Mouse (Mus musculus): Measurements from ENCODE around the gene Abcc6.
"Not testable (repeated sequence)": the region's sequence is repeated elsewhere in the genome, so short reads cannot be mapped to it uniquely, and the experiment has no call there.

Gene Abcc6

DNA sequence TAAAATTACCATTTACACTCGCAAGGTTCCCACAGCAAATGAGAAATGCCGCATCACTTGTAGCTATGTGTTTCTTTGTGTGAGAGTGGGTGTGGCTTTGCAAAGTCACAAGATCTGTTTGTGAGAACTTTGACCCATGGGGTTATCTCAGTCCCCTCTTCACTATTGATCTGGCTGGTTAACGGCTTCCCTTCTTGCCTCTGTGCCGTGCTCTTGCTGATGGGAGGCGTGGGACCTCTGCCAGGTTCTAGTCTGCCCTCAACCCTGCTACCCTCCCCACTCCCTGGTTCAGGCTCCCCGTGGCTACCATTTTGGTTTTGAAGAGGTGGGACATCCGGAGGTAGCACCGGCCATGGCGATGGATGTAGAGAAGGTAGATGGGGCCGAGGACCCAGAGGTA lies 1.4 kb downstream of the Abcc6 start:
- DNase-seq (ENCODE audit: low spot score in 2 of 2): no peak

DNA sequence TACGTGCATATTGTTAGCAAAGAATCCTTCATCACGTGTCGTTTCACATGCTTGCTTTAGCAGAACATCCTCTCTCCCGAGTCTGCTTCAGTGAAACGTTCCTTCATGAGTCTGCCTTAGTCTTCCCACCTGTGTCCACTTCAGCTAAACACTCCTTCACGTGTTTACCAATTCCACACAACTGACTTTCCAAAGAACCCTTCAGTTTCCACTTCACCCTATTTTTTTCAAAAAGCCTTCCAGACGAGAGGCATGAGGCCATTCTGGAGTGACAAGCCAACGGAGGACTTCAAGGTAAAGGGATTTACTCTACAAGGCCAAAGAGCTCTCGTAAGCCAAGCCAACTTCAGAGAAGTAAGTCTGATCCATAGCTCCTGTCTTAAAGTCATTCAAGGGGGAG lies 4.7 kb downstream of the Abcc6 start:
- DNase-seq (ENCODE audit: low spot score in 2 of 2): no peak

DNA sequence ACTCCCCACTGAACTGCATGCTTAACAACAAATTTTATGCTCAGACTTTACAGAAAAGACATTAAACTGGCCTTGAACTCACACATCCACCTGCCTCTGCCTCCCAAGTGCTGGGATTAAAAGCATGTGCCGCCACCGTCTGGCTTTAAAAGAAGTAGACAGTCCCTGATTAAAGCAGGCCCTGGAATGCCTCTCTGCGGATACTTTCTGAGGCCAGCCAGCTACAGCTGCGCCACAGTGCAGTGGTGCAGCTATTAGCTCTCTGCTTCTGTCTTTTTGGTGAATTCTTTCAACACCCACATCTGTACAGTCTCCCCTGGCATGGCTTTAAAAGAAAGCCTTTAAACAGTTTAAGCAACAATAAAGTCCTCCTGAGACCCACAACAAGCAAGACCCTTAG lies 8.2 kb downstream of the Abcc6 start:
- no peak for DNase-seq (ENCODE audit: low spot score in 2 of 2)

DNA sequence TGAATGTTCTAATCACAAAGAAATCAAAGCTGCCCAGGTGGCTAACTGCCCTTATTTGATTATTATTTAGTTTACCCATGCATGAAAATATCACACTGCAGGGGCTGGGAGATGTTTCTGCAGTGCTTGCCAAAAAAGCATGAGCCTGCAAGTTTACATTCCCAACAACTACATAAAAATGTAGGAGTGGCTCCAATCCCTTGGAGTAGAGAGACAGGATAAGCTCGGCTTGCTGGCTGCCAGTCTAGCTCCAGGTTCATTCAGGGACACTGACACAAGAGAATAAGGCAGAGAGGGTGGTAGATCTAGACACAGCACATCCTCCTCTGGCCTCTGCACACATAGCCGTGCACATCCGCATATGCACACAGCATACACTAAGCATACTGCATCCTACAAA lies 10.5 kb downstream of the Abcc6 start:
- no peak for DNase-seq (ENCODE audit: low spot score in 2 of 2)

DNA sequence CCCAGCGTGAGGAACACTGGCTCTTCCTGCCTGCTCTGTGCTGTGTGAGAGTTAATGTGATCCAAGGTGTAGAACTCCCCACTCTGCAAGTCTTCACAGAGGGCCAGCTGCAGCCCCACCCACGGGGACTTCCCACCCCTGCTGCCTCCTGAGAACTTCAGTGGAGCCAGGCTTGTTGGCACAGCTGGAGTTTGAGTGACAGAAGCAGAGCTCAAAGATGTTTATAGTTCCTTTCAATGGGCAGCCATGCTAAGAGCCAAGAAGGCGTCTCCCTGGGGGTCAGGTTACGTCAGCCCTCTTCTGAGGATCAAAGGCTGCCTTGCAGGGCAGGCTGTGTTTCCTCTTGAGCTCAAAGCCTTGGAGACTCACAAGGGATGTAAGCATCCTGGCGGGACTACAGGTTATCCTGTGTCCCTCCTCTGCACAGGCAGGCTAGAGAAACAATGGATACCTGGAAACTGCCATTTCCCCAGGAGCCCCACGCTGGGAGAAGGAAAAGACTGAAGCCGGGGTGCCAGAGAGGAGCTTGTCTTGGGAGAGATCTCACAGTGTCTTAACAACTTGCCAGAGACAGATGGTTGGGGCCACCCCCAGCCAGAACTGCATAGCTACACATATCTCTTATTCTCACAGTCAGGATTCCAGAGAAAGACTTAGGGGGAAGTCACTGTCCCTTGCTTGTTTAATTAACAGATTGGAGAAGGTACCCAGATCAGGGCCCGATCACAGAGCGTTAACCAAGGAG lies 16.7 kb downstream of the Abcc6 start:
- peak; percentile 16 to 29 for DNase-seq (ENCODE audit: low spot score in 2 of 2)

DNA sequence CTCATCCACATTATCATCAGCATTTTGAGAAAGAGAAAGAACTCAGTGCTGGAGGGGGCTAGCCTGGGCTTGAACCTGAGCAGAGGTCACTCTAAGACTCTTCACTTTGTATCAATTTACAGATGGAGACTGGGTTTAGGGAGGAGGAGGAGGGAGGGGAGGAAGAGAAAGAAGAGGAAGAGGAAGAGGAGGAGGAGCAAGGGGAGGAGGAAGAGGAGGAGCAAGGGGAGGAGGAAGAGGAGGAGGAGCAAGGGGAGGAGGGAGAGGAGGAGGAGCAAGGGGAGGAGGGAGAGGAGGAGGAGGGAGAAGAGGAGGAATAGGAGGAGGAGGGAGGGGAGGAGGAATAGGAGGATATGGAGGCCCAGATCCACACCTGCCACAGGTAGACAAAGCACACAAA lies 18.0 kb downstream of the Abcc6 start:
- no peak for DNase-seq (ENCODE audit: low spot score in 2 of 2)

DNA sequence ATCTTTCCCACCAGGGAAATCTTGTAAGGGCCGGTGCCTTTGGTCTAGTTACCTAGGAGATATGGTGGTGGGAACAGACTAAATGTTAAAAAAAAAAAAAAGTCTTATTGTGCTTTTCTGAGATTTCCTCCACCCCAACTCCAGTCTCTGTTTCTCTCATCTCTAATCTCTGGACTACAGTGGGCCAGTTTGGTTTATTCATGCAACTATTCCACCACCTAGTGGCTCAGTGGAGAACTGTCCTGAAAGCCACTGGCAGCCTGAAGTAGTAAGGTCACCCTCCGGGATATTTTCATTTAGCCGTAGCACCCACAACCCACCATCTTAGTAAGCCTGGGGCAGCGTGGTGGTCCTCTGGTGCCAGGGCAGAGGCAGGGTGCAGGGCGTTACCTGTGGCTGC lies 20.5 kb downstream of the Abcc6 start:
- peak; percentile 51 to 61 for DNase-seq (ENCODE audit: low spot score in 2 of 2)

DNA sequence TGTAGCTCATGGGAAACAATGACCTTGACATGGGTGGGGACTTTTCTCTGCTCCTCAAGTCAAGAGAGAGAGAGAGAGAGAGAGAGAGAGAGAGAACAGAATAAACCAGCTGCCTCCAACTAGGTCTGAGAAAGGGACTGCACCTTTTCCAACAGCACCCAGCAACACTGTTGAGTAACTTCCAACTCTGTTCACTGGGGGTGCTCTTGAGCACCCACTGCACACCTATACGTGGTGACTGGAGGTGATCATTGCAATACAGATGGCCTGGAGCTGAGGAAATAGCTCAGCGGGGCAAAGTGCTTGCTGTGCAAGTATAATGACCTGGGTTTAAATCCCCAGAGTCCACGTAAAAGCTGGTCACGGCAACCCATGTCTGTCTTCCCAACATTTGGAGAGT lies 27.4 kb downstream of the Abcc6 start:
- no peak for DNase-seq (ENCODE audit: low spot score in 2 of 2)

DNA sequence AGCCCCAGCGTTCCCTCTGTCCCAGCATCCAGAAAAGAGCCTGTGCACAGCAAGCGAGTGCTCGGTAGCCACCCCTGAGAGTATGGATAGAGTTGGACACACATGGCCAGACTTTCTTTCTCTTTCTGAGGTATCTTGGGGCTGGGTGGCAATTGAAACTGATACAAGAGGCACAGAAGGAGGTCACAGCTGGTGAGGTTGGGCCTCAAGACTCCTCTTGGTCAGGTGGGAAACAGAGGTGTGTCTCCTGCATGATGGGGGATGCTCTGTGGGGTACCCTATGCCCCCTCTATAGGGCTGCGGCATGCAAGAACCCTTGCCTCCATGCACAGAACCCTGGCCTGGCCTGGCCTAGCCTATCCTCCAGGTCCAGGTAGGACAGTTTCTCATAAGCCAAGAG lies 29.5 kb downstream of the Abcc6 start:
- DNase-seq (ENCODE audit: low spot score in 2 of 2): no peak

DNA sequence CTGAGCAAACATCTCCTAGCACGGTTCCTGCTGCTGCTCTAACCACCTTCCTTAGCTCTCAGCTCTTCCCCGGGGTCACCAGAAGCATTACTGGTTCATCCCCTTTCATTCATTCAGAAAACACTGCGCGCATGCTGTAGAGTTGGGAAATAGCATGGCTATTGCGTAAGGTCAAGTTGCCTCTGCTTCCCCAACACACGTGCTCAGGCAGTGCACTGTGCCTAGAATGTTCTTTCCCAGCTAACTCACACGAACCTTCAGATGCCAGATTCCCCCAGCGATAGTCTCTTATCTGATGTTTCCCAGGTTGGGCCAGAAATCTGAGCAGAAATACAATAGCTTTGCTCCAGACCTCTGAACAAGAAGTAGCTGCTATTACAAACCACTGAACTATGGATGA lies 37.6 kb downstream of the Abcc6 start:
- no peak for DNase-seq (ENCODE audit: low spot score in 2 of 2)

DNA sequence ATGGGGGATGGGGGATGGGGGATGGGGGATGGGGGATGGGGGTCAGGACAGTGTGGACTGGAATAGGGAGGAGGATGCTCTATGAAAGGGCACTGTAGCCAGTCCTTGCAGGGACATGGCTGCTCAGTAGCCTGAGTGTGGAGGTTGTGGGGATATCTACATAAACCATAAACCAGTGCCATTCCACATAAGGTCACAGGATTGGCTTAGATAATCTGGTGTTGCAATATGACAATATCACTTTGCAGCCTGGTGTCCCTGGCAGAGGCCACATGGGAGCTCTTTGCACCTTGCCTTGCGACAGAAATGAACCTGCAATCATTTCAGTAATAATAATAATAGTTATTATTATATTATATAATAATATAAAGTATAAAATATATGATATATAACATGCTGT lies 41.8 kb downstream of the Abcc6 start:
- DNase-seq (ENCODE audit: low spot score in 2 of 2): no peak

DNA sequence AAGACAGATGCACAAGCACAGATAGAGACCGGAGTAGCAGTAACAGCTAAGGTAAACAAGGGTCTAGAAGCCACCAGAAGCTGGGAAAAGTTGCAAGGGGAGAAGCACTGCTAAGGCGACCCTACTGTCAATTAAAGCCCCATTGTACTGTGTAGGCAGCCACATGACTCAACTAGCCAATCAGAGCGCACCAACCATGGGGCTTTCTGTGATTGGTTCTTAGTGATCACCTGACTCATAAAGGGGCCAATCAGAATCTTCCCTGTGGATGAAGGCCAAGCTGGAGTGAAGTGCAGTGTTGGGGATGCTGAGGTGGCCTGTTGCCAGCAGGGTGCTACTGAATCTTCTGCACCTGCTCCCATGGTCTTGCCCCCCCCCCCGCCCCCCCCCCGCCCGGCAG lies 43.2 kb downstream of the Abcc6 start:
- no peak for DNase-seq (ENCODE audit: low spot score in 2 of 2)

DNA sequence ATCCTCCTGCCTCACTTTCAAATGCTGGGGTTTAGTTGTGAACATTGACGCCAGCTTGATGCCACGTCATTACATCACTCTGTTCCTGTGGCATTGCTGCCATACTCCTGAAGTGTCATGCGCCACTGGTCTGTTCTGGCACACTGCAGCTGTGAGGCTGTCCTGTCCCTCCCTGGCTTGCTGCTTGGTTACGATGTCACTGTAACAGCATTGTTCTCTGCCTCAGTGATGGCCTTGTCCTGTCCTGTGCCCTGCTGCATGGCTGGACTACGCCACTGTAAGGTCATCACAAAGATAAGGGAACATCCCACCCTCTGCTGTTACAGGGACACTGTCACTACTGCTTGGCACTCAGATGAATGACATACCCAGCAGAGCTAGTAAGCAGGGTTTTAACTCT lies 48.5 kb downstream of the Abcc6 start:
- no peak for DNase-seq (ENCODE audit: low spot score in 2 of 2)

DNA sequence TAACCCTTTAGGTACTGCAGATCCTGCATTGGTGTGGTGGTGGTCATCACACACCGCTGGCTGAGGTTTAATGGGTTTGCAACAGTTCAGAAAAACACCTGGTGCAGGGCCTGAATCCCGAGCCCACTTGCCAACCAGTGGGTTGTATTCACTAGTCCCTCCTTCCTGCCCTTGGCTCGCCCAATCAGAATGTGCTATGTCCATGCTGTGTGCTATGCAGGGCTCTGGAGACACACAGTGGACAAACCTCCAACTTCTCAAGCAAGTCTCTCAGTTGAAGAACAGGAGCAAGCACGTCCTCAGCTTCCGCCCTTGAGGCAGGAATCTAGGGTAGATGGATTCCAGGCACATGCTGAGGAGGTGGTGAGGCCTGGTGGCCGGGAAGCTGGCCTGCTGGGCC lies 55.6 kb downstream of the Abcc6 start:
- DNase-seq (ENCODE audit: low spot score in 2 of 2): no peak

DNA sequence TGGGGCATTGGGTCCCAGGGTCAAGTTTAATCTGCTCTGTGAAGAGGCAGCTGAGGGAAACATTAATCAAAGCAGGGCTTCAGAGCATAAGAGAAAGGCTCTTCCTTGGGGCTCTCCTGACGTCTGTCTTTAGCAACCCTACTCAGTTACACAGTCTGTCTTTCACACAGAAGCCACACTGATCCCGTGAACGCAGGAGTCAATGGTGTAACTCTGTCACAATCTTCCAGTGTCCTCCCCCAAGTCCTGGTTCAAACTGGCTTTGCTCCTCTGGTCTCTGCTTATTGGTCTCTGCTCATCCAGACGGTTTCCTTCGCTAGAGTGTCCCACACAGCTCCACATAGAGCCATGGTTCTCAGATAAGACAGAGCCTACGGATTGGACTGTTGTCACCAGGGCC lies 56.0 kb downstream of the Abcc6 start:
- no peak for DNase-seq (ENCODE audit: low spot score in 2 of 2)

DNA sequence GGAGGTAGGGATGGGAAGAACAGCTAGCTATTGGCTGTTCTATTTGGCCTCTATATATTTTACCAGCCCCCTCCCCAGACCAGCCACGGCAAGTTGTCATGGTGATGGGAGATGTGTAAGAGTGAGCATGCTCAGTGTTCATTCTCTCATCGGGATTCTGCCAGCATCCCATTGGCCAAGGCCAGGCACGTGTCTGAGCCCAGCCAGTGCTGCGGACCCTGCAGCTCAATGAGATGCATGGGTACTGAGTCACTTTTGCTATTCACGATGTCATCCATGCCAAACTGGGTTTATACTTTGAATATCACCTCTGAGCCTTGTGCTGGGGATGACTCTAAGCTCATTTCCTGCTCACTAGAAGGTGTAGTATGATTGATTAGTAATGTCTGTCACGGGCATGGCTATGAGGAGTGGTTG lies 56.8 kb downstream of the Abcc6 start:
- DNase-seq (ENCODE audit: low spot score in 2 of 2): no peak

DNA sequence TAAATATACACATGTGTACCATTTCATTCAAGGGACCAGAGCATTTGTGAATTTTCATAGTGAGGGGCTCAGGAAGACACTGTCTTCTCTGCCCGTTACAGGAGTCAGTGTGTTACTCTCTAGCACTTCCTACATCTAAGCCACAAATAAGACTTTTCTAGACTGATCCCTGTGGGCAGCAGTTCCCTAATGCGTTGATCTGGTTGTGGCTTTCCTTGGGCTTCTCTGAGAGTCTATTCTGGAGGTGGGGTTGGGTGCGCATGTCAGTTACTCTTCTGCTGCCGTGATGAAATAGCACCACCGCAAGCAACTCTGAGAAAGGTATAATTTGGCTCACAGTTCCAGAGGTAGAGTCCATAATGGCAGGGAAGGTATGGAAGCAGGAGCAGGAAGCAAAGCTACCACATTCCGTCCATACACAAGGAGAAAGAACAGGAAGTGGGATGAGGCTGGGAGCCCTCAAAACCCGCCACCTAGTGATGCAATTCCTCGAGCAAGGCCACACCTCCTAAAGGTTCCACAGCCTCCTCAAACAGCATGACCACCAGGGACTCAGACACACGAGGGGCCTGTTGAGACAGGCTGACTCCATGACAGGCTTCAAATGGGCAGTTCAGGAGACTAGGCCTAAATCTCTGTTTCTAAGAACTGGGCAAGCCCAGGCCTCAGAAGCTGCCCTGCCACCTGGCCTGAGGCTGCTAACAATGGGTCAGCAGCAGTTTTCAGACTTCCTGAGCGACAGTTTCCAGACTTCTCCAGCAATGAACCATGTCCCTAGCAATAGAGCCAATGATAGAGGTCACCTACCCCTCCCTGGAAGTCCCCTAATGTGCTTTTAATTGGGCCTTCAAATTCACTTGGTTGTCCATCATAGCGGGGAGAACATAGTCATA lies 58.0 kb downstream of the Abcc6 start:
- no peak for DNase-seq (ENCODE audit: low spot score in 2 of 2)

DNA sequence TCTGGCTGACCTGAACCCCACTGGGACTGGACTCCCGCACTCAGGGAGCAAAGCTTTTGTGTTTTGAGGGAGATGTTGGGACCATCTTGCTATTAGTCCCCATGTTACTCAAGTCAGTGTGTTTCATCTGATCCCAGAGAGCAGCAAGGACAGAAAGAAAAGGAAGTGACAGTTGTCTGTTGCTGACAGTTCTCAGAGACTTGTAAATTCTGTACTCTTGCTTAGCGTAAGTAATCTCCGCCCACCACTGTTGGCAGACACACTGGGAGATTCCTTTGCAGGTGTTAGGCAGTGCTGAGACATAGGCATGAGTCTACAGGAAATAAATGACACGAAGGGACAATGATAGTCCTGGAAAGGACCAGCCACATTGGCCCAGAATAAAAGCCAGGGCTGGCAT lies 73.5 kb downstream of the Abcc6 start:
- no peak for DNase-seq (ENCODE audit: low spot score in 2 of 2)

DNA sequence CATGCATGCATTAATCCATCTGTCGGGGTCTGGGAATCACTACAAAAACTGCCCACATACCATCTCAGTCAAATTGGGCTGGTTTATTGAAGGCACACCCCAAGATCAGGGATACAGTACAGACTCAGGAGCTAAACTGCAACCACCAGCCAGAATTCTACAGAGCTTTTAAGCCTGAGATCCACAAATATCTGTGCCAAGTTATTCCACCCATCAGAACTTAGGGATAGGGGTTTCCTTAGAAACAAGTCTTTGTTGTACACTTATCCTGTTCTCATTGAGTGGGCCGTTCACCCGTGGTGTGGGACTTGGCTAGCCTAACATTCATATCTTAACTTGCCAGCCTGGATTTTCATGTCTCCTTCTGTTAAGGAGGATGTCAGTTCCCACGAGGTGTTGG lies 81.0 kb downstream of the Abcc6 start:
- no peak for DNase-seq (ENCODE audit: low spot score in 2 of 2)

DNA sequence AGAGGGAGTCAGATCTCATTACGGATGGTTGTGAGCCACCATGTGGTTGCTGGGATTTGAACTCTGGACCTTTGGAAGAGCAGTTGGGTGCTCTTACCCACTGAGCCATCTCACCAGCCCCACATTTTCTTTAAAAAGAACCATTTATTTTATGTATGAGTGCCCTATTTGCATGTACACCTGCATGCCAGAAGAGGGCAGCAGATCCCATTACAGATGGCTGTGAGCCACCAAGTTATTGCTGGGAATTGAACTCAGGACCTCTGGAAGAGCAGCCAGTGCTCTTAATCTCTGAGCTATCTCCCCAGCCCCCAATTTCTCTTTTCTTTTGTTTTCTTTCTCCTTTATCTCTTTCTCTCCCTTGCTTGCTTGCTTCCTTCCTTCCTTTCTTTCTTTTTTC lies 86.8 kb downstream of the Abcc6 start:
- DNase-seq (ENCODE audit: low spot score in 2 of 2): not testable (repeated sequence)

DNA sequence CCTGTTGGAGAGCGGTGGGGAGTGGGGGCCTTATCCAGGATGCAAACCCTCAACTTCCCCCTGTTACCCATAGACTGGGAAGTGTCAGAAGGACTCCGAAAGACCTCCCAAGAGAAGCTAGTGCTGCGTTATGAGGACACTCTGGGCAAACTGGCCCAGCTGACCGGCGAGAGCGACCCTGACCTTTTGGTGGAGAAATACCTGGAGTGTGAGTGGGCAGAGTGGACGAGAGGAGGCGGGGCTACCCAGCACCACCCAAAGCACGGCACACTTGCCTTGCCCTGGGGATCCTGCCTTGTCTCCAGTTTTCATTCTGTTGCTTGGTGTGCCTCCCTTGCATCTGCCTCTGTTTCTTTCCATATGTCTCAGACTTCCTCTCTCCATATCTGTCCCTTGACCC lies 88.1 kb downstream of the Abcc6 start:
- DNase-seq (ENCODE audit: low spot score in 2 of 2): no peak

DNA sequence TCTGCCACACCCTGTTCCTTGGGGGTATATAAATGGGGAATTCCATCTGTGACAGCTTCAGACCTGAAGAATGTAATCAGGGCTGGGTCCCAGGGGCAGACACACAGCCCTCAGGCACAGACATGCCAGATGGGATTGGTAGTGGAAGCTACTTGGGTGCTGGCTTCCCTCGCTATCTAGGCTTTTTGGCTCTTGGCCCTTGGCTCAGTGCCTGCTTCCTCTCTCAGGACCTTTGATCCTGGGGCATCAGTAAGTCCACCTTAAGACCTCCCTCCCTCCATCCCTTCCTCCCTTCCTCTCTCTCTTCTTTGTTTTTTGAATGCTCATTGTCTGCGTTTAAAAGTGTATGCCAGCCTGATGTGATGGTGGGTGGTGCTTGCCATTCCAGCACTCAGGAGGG lies 90.3 kb downstream of the Abcc6 start:
- DNase-seq (ENCODE audit: low spot score in 2 of 2): no peak

DNA sequence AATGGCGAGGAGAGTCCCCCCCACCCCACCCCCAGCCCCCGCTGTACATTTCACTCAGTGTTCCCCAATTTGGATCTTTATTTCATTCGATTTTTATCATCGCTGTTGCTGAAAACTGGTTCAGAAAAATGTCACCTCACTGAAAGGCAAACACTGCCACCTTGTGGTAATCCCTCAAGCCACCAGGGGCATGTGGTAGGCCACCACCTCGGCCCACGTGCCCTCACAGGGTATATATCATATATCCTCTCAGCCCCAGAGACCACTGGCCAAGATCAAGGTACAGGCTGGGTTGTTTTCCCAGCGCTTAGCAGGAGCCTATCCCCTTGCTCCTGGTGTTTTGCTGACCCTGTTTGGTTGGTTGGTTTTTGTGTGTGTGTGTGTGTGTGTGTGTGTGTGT lies 95.0 kb downstream of the Abcc6 start:
- no peak for DNase-seq (ENCODE audit: low spot score in 2 of 2)

Data from frontal cortex, postnatal 25 days (tissue).